Mouse (Mus musculus) liver, adult (tissue): ENCODE data around the gene Taar8b.
"Not testable (repeated sequence)": the region's sequence is repeated elsewhere in the genome, so short reads cannot be mapped to it uniquely, and the experiment has no call there.

Experiments
- GATA4 ChIP-seq: IDR thresholded peaks from 2 replicates; pipeline ENCODE4 v1.6.1; 2014; ENCODE audit warnings: mild to moderate bottlenecking, low read length; ENCODE audit not compliant: insufficient replicate concordance

Taar8b gene

GRCm38 (mm10) chr10:24076200-24076599, 15.9 kb downstream of the Taar8b start, which contains the start of gene Taar8a:
Taar8a (plus strand) TSS chr10:24076500.
- not testable (repeated sequence) for TF ChIP-seq GATA4

DNA sequence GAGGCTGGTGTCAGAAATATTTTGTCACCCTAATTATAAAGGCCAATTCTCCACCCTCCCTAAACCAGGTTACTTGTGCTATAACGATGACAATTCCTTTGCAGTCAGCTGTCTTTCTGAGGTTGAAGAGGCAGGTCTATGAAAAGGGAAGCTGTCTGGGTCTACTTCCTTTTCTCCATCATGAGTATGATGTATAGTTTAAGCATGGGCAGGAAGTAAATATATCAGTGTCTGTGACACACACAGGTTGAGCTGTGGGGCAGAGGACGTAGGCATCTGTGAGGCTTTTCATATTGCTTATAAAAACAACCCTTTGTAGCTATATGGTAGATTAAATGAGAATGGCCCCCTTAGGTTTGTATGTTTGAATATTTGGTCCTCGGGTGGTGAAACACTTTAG, 33.1 kb downstream of the Taar8b start:
- TF ChIP-seq GATA4: no peak

DNA sequence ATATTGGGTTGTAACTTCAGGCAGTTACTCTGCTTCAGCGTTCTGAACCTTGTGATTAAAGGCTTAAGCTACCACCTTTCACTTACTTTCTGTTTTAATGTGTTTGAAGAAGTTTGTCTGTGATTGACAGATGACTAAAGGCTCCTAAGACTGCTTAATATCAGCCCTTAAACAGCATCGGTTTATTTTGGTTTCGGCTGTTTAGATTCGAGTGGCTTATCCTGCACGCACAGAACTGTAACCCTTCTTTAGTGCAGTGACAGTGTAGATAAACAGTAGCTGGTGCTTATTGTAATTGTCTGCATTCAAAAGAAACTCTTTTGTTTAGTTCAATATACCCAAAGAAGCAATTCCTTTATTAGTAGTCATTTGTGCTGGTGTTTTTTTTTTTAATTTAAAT, 40.1 kb downstream of the Taar8b start:
- no peak for TF ChIP-seq GATA4

DNA sequence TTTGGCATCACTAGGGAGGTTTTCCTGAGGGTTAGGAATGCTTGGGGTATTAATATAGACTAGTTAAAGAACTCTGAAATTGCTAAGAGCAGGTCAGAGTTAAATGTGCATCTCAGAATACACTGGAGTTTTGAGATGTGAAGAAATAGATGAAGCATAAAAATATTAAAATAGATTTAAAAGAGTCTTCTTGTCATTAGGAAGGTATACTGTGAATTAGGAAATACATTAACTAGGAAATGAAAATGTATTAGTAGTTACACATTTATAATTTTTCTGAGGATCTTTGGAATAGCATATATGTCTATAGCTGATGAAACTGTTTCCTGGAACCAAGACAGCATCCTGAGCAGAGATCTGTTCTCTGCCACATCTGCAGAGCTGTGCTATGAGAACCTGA, 42.9 kb downstream of the Taar8b start, which contains the start of gene Taar7f:
Taar7f (plus strand) TSS at position 301 of the 400 bp plus-strand sequence.
- no peak for TF ChIP-seq GATA4
